Mouse (Mus musculus) adrenal gland, postnatal 36 days (tissue): ENCODE results near the gene Efhd2. TPM values are rescaled to one million over a fixed set of nuclear protein-coding genes. Genes with fewer than 3 reads are reported as not detected.

Experiments
- total RNA-seq, 2 experiments: library from RNA; stranded (reverse); gene quantifications; 2 replicates each; pipeline ENCODE4 v1.2.3; 2021

Gene Efhd2
- total RNA-seq, 2 experiments from 2014 or later: 23.1 to 29.1 TPM

Other genes starting within 250 kb of the Efhd2 start
- gene Plekhm2, start 210.0 kb downstream of the Efhd2 start, total RNA-seq: 10 to 100 TPM; 46.0 to 65.8 TPM
- 1 to 10 TPM in 1 of 2 experiments, not detected in 1; 2.4 TPM for gene Rsc1a1, start 189.3 kb downstream of the Efhd2 start, total RNA-seq
- gene Ddi2, start 151.5 kb downstream of the Efhd2 start, total RNA-seq: 10 to 100 TPM; 56.6 to 58.9 TPM
- 10 to 100 TPM; 35.7 to 41.3 TPM for gene Agmat, start 128.2 kb downstream of the Efhd2 start, total RNA-seq
- gene Dnajc16, start 84.0 kb downstream of the Efhd2 start, total RNA-seq: 10 to 100 TPM; 23.6 to 26.0 TPM
- gene Casp9, start 81.3 kb downstream of the Efhd2 start, total RNA-seq: 10 to 100 TPM; 16.8 to 24.3 TPM
- not detected for gene Cela2a, start 48.8 kb downstream of the Efhd2 start, total RNA-seq
- gene Ctrc, start 28.6 kb downstream of the Efhd2 start, total RNA-seq: not detected
- gene Fhad1, start 140.2 kb upstream of the Efhd2 start, total RNA-seq: under 1 TPM; 0.66 to 0.79 TPM
- gene Tmem51, start 209.4 kb upstream of the Efhd2 start, total RNA-seq: 1 to 10 TPM; 4.9 to 5.0 TPM